ENCODE assay signal across 22 mouse cellular contexts in genomic region chr1:86933656-86934055, GRCm38 (mm10).
DNase-seq lines count a peak whose midpoint lies in the region; ATAC-seq and TF ChIP-seq lines count a peak whose summit lies in the region.
"Had no signal": no experiment of that assay in that cellular context is flagged by ENCODE, and none has a peak within 500 bp of the region (broad histone marks: within the 10 kb centered on the region; RNA-seq: fewer than 3 reads in every experiment).

No protein-coding gene starts in this region.

- no peak overlapping the region for H3K4me3 ChIP-seq in layer of hippocampus, adult 2 months
- H3K4me3 ChIP-seq in liver, adult 2 months (ENCODE audit: insufficient read depth, low read depth, low read length), result no peak overlapping the region
- H3K4me3 ChIP-seq in liver, postnatal 0 days (ENCODE audit: low read depth, low read length), result no peak overlapping the region

- peak overlapping the region; percentile 74; the same call in 1 of the 2 replicates for H3K27ac ChIP-seq in layer of hippocampus, adult 2 months
- H3K27ac ChIP-seq in liver, adult 2 months (replicated peaks; ENCODE audit: insufficient read depth, low read depth, low read length), result no peak overlapping the region
- H3K27ac ChIP-seq in liver, postnatal 0 days (ENCODE audit: low read depth), result no peak overlapping the region

- TF ChIP-seq EP300 in liver, postnatal 0 days (IDR thresholded peaks at IDR 0.05; ENCODE audit: low read depth), result no peak

- TF ChIP-seq CTCF in layer of hippocampus, adult 2 months (conservative IDR thresholded peaks at IDR 0.05), result no peak
- TF ChIP-seq CTCF in liver, adult 2 months (IDR thresholded peaks at IDR 0.05; ENCODE audit: low read depth, low read length), result no peak
- no peak for TF ChIP-seq CTCF in liver, postnatal 0 days (IDR thresholded peaks at IDR 0.05; ENCODE audit: low read depth)

- no peaks in the 10 kb centered on the region for H3K79me2 ChIP-seq in liver, adult 2 months (ENCODE audit: control insufficient read depth, insufficient read depth, low read length)

- no peaks in the 10 kb centered on the region for H3K27me3 ChIP-seq in liver, adult 2 months (ENCODE audit: control insufficient read depth, insufficient read depth, low read length)
- H3K27me3 ChIP-seq in liver, postnatal 0 days (ENCODE audit: insufficient read depth, low read length), result no peaks in the 10 kb centered on the region
- H3K27me3 ChIP-seq: CH12.LX, Patski had no signal

- H3K9ac ChIP-seq in liver, adult 2 months (ENCODE audit: low read depth, low read length), result no peak overlapping the region
- H3K9ac ChIP-seq in liver, postnatal 0 days (replicated peaks), result no peak overlapping the region

- TF ChIP-seq POLR2A in liver, adult 2 months (IDR thresholded peaks at IDR 0.05; ENCODE audit: extremely low read depth, insufficient read depth, low read length), result no peak

- no peak overlapping the region for H3K4me2 ChIP-seq in liver, postnatal 0 days (ENCODE audit: low read depth, low read length)

- peaks cover 5% of the 10 kb centered on the region for H3K4me1 ChIP-seq in liver, adult 2 months (ENCODE audit: control insufficient read depth, insufficient read depth, low read length)
- no peaks in the 10 kb centered on the region for H3K4me1 ChIP-seq in liver, postnatal 0 days (ENCODE audit: insufficient read depth)

- H3K9me3 ChIP-seq in liver, postnatal 0 days (ENCODE audit: low read length), result no peaks in the 10 kb centered on the region
- H3K9me3 ChIP-seq: G1E had no signal

- WGBS in liver, adult 2 months, result 93% methylated on average over 1 of the region's 1 CpGs
- WGBS in liver, postnatal 0 days (ENCODE audit: insufficient replicate concordance), result 79% methylated on average over 1 of the region's 1 CpGs

- DNase-seq in layer of hippocampus, adult 2 months (ENCODE audit: low spot score in 2 of 2), result no peak
- DNase-seq in layer of hippocampus, postnatal 25 days (ENCODE audit: extremely low spot score in 1 of 2, low spot score in 1 of 2), result no peak
- peak; percentile 13 for DNase-seq in liver, adult 2 months (ENCODE audit: extremely low read depth, low read depth, low spot score)
- DNase-seq in liver, postnatal 0 days, result no peak
- DNase-seq in fat pad, adult 2 months (ENCODE audit: extremely low read depth, low read depth, low spot score), result peak; percentile 78
- DNase-seq in gonadal fat pad, adult 2 months (ENCODE audit: low read depth), result peak; percentile 79
- DNase-seq in kidney, adult 18-20 months, result no peak
- no peak for DNase-seq in heart, postnatal 36 days
- DNase-seq: adrenal gland, adult 2 months; adrenal gland, adult 8-10 months; adrenal gland, postnatal 10 days; adrenal gland, postnatal 14 days; adrenal gland, postnatal 25 days; adrenal gland, postnatal 36 days; B cell, adult 2 months; cerebellum, adult 11 months; cerebellum, adult 11-12 months had no signal

- no peak for ATAC-seq in liver, postnatal 0 days
- ATAC-seq: activated CD4-positive, CD25-positive, alpha-beta regulatory T cell, adult 4 months; CD4-positive, CD25-positive, alpha-beta regulatory T cell, adult 4 months; Patski had no signal

- intact Hi-C loops in heart, postnatal 36 days (cut with DNase I), result no loop called here

- no peaks in the 10 kb centered on the region; the same call in 1 of the 2 replicates for H3K36me3 ChIP-seq in liver, adult 2 months (ENCODE audit: control insufficient read depth, insufficient read depth, low read length)
- no peaks in the 10 kb centered on the region; the same call in 1 of the 2 replicates for H3K36me3 ChIP-seq in liver, postnatal 0 days (replicated peaks; ENCODE audit: insufficient read depth, low read length)

Comparison
In these comparisons a context has a peak if more than half of its experiments do, and no peak if none do; other contexts are left out.
1. DNase-seq: peak in liver, adult 2 months (single experiment), fat pad, adult 2 months (single experiment) and gonadal fat pad, adult 2 months (single experiment); none in layer of hippocampus, adult 2 months (0 of 2), layer of hippocampus, postnatal 25 days (0 of 2), liver, postnatal 0 days (single experiment), kidney, adult 18-20 months (single experiment) and heart, postnatal 36 days (0 of 2).